Mouse (Mus musculus) stomach, embryonic 15.5 days (tissue): ENCODE data around the gene Scamp2. TPM values are rescaled to one million over a fixed set of nuclear protein-coding genes. Genes with fewer than 3 reads are reported as not detected.

ENCODE experiments used
- ATAC-seq: fragments of 200-750 bp; cut with Nextera tagmentation; 2 replicates; pipeline ENCODE4 v1.8.0; 2017; ENCODE audit warnings: low read depth, moderate number of reproducible peaks, moderate TSS enrichment; ENCODE audit not compliant: insufficient read depth, low FRiP score
- H3K27ac ChIP-seq: fragments of 300-500 bp; sonication (generic); 2 replicates; pipeline ENCODE4 v1.5.1; 2015; ENCODE audit warnings: mild to moderate bottlenecking, inconsistent platforms
- H3K27me3 ChIP-seq: fragments of 300-500 bp; sonication (generic); replicated peaks from 2 replicates; pipeline ENCODE4 v1.6.1; 2015; ENCODE audit warnings: inconsistent platforms
- H3K36me3 ChIP-seq: fragments of 300-500 bp; sonication (generic); 2 replicates; pipeline ENCODE4 v1.6.1; 2015; ENCODE audit warnings: inconsistent platforms
- H3K4me1 ChIP-seq: fragments of 300-500 bp; sonication (generic); 2 replicates; pipeline ENCODE4 v1.6.1; 2015; ENCODE audit warnings: inconsistent platforms
- H3K4me2 ChIP-seq: fragments of 300-500 bp; sonication (generic); 2 replicates; pipeline ENCODE4 v1.6.1; 2015; ENCODE audit warnings: mild to moderate bottlenecking, inconsistent platforms
- H3K4me3 ChIP-seq: fragments of 300-500 bp; sonication (generic); replicated peaks from 2 replicates; pipeline ENCODE4 v1.5.1; 2015; ENCODE audit warnings: inconsistent platforms
- H3K9ac ChIP-seq: fragments of 300-500 bp; sonication (generic); 2 replicates; pipeline ENCODE4 v1.6.1; 2015; ENCODE audit warnings: inconsistent platforms
- H3K9me3 ChIP-seq: fragments of 300-500 bp; sonication (generic); 2 replicates; pipeline ENCODE4 v1.6.1; 2016; ENCODE audit warnings: inconsistent platforms
- WGBS: fragments of 180-500 bp; shearing (Covaris S2); methylation state at CpG from one replicate; pipeline ENCODE4 v1.1.7; 2015; 5-methylcytosine and 5-hydroxymethylcytosine counted together
- polyA plus RNA-seq: library from polyadenylated mRNA; unstranded; fragments of >200 nt; fragmentation: Nextera tagmentation; extraction: Ambion mirVana; gene quantifications from 2 replicates; pipeline ENCODE4 v1.2.1, GENCODE M21; 2015

The Scamp2 gene
- polyA plus RNA-seq, 1 experiment from 2014 or later, result 76.6 TPM

- Histone ChIP-seq H3K36me3 (peaks cover 22% of the 10 kb centered on the region; the same call in 1 of the 2 replicates), H3K27me3 (no peaks in the 10 kb centered on the region), H3K4me3 (peak overlapping the region; percentile 89; the same call in 1 of the 2 replicates), H3K4me2 (no peak overlapping the region; the same call in 1 of the 2 replicates), H3K4me1 (peaks cover 9% of the 10 kb centered on the region), H3K27ac (no peak overlapping the region), H3K9me3 (no peaks in the 10 kb centered on the region), H3K9ac (no peak overlapping the region)
- ATAC-seq, result no peak
- WGBS, result 88% methylated on average over 5 of the region's 5 CpGs
Measured at GRCm38 (mm10) chr9:57536362-57536761, 24.4 kb upstream of the Scamp2 start.

- peak within 1 kb of the TSS; percentile 86 for H3K27ac ChIP-seq
- WGBS, result 2% methylated on average over 32 of the region's 45 CpGs
- H3K9me3 ChIP-seq, result no peaks in the 10 kb centered on the region
- peak within 1 kb of the TSS; percentile 89 for H3K4me3 ChIP-seq
- H3K27me3 ChIP-seq, result no peaks in the 10 kb centered on the region
- peaks cover 9% of the 10 kb centered on the region for H3K4me1 ChIP-seq
- peak within 1 kb of the TSS; percentile 87 for H3K9ac ChIP-seq
- peak within 1 kb of the TSS; percentile 68 for H3K4me2 ChIP-seq
- ATAC-seq, result peak; percentile 92
- peaks cover 22% of the 10 kb centered on the region; the same call in 1 of the 2 replicates for H3K36me3 ChIP-seq
Measured at GRCm38 (mm10) chr9:57537044-57537727, 23.6 kb upstream of the Scamp2 start, which contains the start of gene Fam219b. TSS of gene Fam219b (plus strand) at chr9:57537528.

DNA sequence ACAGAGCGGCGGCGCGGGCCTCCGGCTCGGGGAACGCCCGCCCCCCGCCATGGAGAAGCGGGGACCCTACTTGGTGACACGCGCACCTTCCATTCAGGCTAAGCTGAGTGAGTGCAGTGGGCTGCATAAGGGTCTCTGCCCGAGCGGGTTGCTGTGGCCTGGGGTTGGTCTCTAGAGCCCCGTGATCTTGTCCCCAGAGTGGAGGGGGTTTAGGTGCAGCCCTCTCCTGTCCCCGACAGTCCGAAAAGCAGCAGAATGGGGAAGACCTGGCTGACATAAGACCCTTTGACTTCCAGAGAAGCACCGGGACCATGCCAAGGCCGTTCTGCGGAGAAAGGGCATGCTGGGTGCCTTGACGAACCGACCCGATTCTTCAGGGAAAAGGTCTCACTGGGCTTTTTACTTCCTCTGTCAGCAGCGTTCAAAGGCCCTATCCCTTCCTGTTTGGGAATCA is 23.0 kb upstream of the Scamp2 start:
- Histone ChIP-seq H3K4me3 (peak overlapping the region; percentile 89), H3K36me3 (peaks cover 22% of the 10 kb centered on the region; the same call in 1 of the 2 replicates), H3K9ac (peak overlapping the region; percentile 87), H3K27ac (peak overlapping the region; percentile 86), H3K9me3 (no peaks in the 10 kb centered on the region), H3K4me1 (peaks cover 9% of the 10 kb centered on the region), H3K4me2 (peak overlapping the region; percentile 68), H3K27me3 (no peaks in the 10 kb centered on the region)
- ATAC-seq, result no peak; the same call in 1 of the 2 replicates
- 0% methylated on average over 17 of the region's 24 CpGs for WGBS

DNA sequence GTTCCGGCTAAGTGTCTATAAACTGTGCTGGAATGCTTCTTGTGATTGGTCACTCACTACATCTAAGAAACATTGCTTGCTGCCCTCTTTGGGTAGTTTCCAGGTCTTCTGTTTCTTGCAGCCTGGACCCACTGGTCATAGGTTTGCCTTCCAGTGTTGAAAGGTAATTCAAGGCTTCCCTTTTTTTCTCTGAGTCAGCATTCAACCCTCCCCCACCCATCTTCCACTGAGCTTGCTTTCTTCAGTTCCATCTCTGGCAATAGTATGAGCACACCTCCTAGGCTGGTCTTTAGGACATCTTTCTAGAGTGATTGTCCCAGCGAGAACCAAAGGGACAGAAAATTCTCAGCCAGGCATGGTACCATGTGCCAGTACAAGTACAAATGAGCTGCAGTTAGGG is 21.2 kb upstream of the Scamp2 start:
- WGBS, result 85% methylated on average over 2 of the region's 2 CpGs
- H3K9me3 ChIP-seq, result no peaks in the 10 kb centered on the region
- no peak overlapping the region for H3K4me3 ChIP-seq
- no peaks in the 10 kb centered on the region for H3K27me3 ChIP-seq
- H3K36me3 ChIP-seq, result peaks cover 33% of the 10 kb centered on the region
- H3K4me2 ChIP-seq, result no peak overlapping the region
- peaks cover 9% of the 10 kb centered on the region for H3K4me1 ChIP-seq
- no peak overlapping the region for H3K9ac ChIP-seq
- H3K27ac ChIP-seq, result no peak overlapping the region
- ATAC-seq, result no peak

GRCm38 (mm10) chr9:57541312-57541711 is 19.4 kb upstream of the Scamp2 start:
- H3K9me3 ChIP-seq, result no peaks in the 10 kb centered on the region
- H3K27ac ChIP-seq, result no peak overlapping the region
- peaks cover 38% of the 10 kb centered on the region for H3K36me3 ChIP-seq
- H3K4me3 ChIP-seq, result no peak overlapping the region
- peaks cover 9% of the 10 kb centered on the region for H3K4me1 ChIP-seq
- no peak for ATAC-seq
- H3K4me2 ChIP-seq, result no peak overlapping the region
- H3K9ac ChIP-seq, result no peak overlapping the region
- WGBS, result 6% methylated on average over 1 of the region's 1 CpGs
- no peaks in the 10 kb centered on the region for H3K27me3 ChIP-seq

DNA sequence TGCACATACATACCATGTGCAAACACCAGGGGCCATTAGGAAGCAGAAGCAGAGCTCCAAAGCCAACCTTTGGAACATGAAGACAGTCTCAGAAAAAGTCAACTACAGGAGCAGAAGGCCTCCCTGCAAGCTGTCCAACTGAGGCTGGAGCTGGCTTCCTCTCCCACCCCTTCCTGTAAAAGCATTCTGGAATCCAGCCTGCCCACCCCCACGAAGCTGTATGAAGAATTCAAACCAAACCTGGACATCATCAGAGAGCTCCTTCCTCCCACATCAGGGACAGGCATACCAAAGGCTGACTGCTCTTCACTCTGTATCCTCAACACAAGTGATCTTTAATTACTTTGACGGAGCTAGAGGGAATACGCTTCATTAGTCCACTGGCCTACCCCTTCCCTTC is 16.8 kb upstream of the Scamp2 start:
- Histone ChIP-seq H3K4me3 (no peak overlapping the region), H3K36me3 (peaks cover 37% of the 10 kb centered on the region), H3K27me3 (no peaks in the 10 kb centered on the region), H3K9ac (no peak overlapping the region), H3K4me1 (0 out of 2 replicates have a peak, but pooled peaks cover 2% of the 10 kb centered on the region), H3K4me2 (no peak overlapping the region), H3K9me3 (no peaks in the 10 kb centered on the region), H3K27ac (no peak overlapping the region)
- 85% methylated on average over 3 of the region's 3 CpGs for WGBS
- no peak for ATAC-seq

DNA sequence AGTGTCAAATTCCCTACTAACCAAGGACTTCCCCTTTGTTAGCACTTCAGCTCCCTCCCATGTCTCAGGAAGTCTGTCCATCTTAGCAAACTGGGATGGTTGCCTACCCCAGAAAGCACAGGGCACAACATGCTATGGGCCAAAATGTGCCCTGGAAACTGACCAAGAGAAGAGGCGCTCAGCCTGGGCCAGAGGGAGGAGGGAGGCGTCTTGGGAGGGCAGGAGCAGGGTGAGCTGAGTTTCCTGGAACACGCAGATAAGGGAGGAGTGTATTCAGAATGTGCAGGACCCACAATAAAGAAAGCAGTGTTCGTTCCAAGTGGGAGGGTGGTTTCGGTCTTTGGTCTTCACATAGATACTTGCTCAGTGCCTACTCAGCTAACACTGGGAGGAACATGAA is 13.5 kb upstream of the Scamp2 start:
- Histone ChIP-seq H3K4me3 (no peak overlapping the region), H3K27ac (no peak overlapping the region; the same call in 1 of the 2 replicates), H3K36me3 (peaks cover 28% of the 10 kb centered on the region), H3K9ac (no peak overlapping the region), H3K4me1 (peaks cover 4% of the 10 kb centered on the region; the same call in 1 of the 2 replicates), H3K9me3 (no peaks in the 10 kb centered on the region), H3K27me3 (no peaks in the 10 kb centered on the region), H3K4me2 (no peak overlapping the region)
- 69% methylated on average over 5 of the region's 5 CpGs for WGBS
- ATAC-seq, result no peak

DNA sequence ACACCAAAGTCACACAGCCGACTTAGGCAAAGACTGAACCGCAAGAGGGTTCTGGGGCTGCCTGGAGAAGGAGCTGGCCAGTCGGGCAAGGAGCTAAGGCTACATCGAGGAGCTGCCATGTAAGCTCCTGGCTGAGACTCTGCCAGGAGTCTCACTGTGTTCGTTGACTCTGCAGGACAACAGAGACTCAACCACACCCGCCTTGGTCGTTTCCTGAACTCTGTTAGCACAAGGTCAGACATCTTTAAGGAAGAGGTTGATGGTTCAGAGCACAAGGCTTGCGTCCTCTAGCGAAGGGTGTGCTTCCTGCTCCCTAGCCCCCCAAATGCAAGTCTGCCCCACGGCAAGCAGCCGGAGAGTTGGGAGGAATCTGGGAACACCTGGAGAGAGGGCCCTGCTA is 12.9 kb upstream of the Scamp2 start:
- no peak overlapping the region for H3K4me3 ChIP-seq
- 86% methylated on average over 11 of the region's 11 CpGs for WGBS
- peak overlapping the region; percentile 11; the same call in 1 of the 2 replicates for H3K27ac ChIP-seq
- H3K9me3 ChIP-seq, result no peaks in the 10 kb centered on the region
- H3K9ac ChIP-seq, result no peak overlapping the region
- peaks cover 24% of the 10 kb centered on the region for H3K36me3 ChIP-seq
- no peaks in the 10 kb centered on the region for H3K27me3 ChIP-seq
- peaks cover 4% of the 10 kb centered on the region; the same call in 1 of the 2 replicates for H3K4me1 ChIP-seq
- no peak for ATAC-seq
- H3K4me2 ChIP-seq, result no peak overlapping the region

- peaks cover 4% of the 10 kb centered on the region; the same call in 1 of the 2 replicates for H3K4me1 ChIP-seq
- no peak overlapping the region for H3K4me3 ChIP-seq
- 95% methylated on average over 4 of the region's 4 CpGs for WGBS
- no peaks in the 10 kb centered on the region for H3K27me3 ChIP-seq
- ATAC-seq, result no peak
- no peak overlapping the region for H3K27ac ChIP-seq
- H3K36me3 ChIP-seq, result peaks cover 14% of the 10 kb centered on the region
- H3K9me3 ChIP-seq, result no peaks in the 10 kb centered on the region
- no peak overlapping the region for H3K9ac ChIP-seq
- H3K4me2 ChIP-seq, result no peak overlapping the region
Measured at GRCm38 (mm10) chr9:57549186-57549585, 11.6 kb upstream of the Scamp2 start.

- peak overlapping the region; percentile 23; the same call in 1 of the 2 replicates for H3K27ac ChIP-seq
- H3K27me3 ChIP-seq, result no peaks in the 10 kb centered on the region
- ATAC-seq, result peak; percentile 37; the same call in 1 of the 2 replicates
- H3K9me3 ChIP-seq, result no peaks in the 10 kb centered on the region
- H3K9ac ChIP-seq, result no peak overlapping the region
- peaks cover 6% of the 10 kb centered on the region; the same call in 1 of the 2 replicates for H3K36me3 ChIP-seq
- peaks cover 4% of the 10 kb centered on the region; the same call in 1 of the 2 replicates for H3K4me1 ChIP-seq
- no peak overlapping the region for H3K4me3 ChIP-seq
- no peak overlapping the region for H3K4me2 ChIP-seq
- 69% methylated on average over 11 of the region's 11 CpGs for WGBS
Measured at GRCm38 (mm10) chr9:57550126-57550862, 10.4 kb upstream of the Scamp2 start.

DNA sequence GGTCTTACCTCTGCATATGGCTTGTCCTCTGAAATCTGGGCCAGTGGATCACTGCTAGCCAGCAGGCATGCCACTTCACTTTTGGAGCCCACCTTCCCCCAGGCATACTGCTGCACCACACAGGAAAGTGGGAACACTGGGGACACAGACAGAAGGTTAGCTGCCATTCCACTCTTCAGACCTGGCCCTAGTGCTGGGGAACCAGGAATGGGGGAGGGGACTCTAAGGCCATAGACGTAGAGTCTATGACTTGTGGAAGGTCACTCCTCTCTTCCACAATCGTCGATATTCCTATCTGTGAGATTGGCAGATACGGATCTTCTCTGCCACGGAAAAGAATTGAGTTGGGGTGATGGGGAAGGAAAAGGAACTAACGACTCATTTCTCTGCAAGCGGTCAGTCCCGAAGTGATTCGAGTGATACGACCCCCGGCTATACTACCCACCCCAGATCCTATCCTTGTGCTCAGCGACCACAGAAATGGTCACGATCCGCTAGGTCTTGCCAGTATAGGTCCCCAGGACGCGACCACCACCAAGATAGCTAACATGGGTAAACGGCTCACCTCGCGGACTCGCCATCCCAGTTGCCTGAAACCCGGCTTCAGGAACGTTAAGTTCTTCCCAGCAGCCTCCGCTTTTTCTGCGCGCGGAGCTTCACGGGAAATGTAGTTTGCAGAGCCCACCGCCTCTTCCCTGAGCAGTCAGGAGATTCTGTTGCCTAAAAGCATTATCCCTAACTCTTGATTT is 8.4 kb upstream of the Scamp2 start, which contains the start of gene Mpi:
Gene Mpi, minus strand, starts transcription at position 625 of the 749 bp plus-strand sequence.
- 0 out of 2 replicates have a peak, but pooled peaks have one; percentile 19 for ATAC-seq
- no peak within 1 kb of the TSS for H3K27ac ChIP-seq
- H3K4me1 ChIP-seq, result peaks cover 4% of the 10 kb centered on the region; the same call in 1 of the 2 replicates
- H3K4me3 ChIP-seq, result peak within 1 kb of the TSS; percentile 55
- peak within 1 kb of the TSS; percentile 66 for H3K4me2 ChIP-seq
- no peaks in the 10 kb centered on the region for H3K27me3 ChIP-seq
- WGBS, result under 1% methylated on average over 28 of the region's 28 CpGs
- H3K36me3 ChIP-seq, result peaks cover 6% of the 10 kb centered on the region; the same call in 1 of the 2 replicates
- no peaks in the 10 kb centered on the region for H3K9me3 ChIP-seq
- peak within 1 kb of the TSS; percentile 27; the same call in 1 of the 2 replicates for H3K9ac ChIP-seq
